In genomic region chr11:116965961-116966360, GRCm38 (mm10) we compare ENCODE assay signal across 18 mouse cellular contexts. TPM values are rescaled to one million over a fixed set of nuclear protein-coding genes. Genes with fewer than 3 reads are reported as not detected.
A peak's percentile ranks its signal among the peaks of the same experiment; 100 is the strongest.
DNase-seq lines count a peak whose midpoint lies in the region; ATAC-seq and TF ChIP-seq lines count a peak whose summit lies in the region.
"Had no signal": no experiment of that assay in that cellular context is flagged by ENCODE, and none has a peak within 500 bp of the region (broad histone marks: within the 10 kb centered on the region; RNA-seq: fewer than 3 reads in every experiment).

No protein-coding gene starts in this region.

- DNase-seq in adrenal gland, adult 2 months, result peak; percentile 74
- no peak for DNase-seq in adrenal gland, postnatal 25 days
- no peak for DNase-seq in hindbrain, embryonic 14.5 days (ENCODE audit: low spot score)
- DNase-seq in ovary, postnatal 36 days (ENCODE audit: low spot score), result peak; percentile 23
- DNase-seq in ovary, postnatal 10 days (ENCODE audit: low spot score), result no peak
- DNase-seq in retina, embryonic 14.5 days (ENCODE audit: low spot score), result peak; percentile 54
- DNase-seq in lung, postnatal 0 days (ENCODE audit: low spot score), result no peak
- DNase-seq: cerebellum, postnatal 10 days; kidney, adult 18-20 months; kidney, postnatal 10 days; lung, postnatal 14 days; right cerebral cortex, postnatal 14 days had no signal

- no peak overlapping the region for H3K4me2 ChIP-seq in hindbrain, embryonic 12.5 days (replicated peaks)
- H3K4me2 ChIP-seq in hindbrain, embryonic 14.5 days (replicated peaks), result no peak overlapping the region
- H3K4me2 ChIP-seq in lung, postnatal 0 days (replicated peaks; ENCODE audit: low read depth, low read length), result no peak overlapping the region
- H3K4me2 ChIP-seq: embryonic facial prominence, embryonic 15.5 days; forebrain, embryonic 13.5 days; liver, embryonic 15.5 days had no signal

- no peak overlapping the region for H3K9ac ChIP-seq in hindbrain, embryonic 12.5 days
- H3K9ac ChIP-seq in hindbrain, embryonic 14.5 days, result no peak overlapping the region
- no peak overlapping the region for H3K9ac ChIP-seq in lung, postnatal 0 days (replicated peaks; ENCODE audit: low read depth)
- H3K9ac ChIP-seq: embryonic facial prominence, embryonic 15.5 days; forebrain, embryonic 13.5 days; liver, embryonic 15.5 days had no signal

- no peak overlapping the region for H3K4me3 ChIP-seq in hindbrain, embryonic 12.5 days
- no peak overlapping the region for H3K4me3 ChIP-seq in hindbrain, embryonic 14.5 days (replicated peaks; ENCODE audit: low read length)
- H3K4me3 ChIP-seq in lung, postnatal 0 days (ENCODE audit: low read depth, low read length), result no peak overlapping the region
- H3K4me3 ChIP-seq: embryonic facial prominence, embryonic 15.5 days; forebrain, embryonic 13.5 days; liver, embryonic 15.5 days had no signal

- WGBS in hindbrain, embryonic 12.5 days, result 60% methylated on average over 2 of the region's 2 CpGs
- 58% methylated on average over 2 of the region's 2 CpGs for WGBS in hindbrain, embryonic 14.5 days
- WGBS in lung, postnatal 0 days, result 63% methylated on average over 2 of the region's 2 CpGs

- 0 out of 2 replicates have a peak overlapping the region, but pooled peaks have one; percentile 53 for H3K27ac ChIP-seq in hindbrain, embryonic 12.5 days
- no peak overlapping the region for H3K27ac ChIP-seq in hindbrain, embryonic 14.5 days
- H3K27ac ChIP-seq in lung, postnatal 0 days (ENCODE audit: low read length), result no peak overlapping the region
- H3K27ac ChIP-seq: liver, embryonic 15.5 days had no signal

- H3K36me3 ChIP-seq in hindbrain, embryonic 12.5 days, result peaks cover 42% of the 10 kb centered on the region
- peaks cover 39% of the 10 kb centered on the region for H3K36me3 ChIP-seq in hindbrain, embryonic 14.5 days (replicated peaks; ENCODE audit: control insufficient read depth, insufficient read depth)
- H3K36me3 ChIP-seq in lung, postnatal 0 days (ENCODE audit: insufficient read depth, low read length), result no peaks in the 10 kb centered on the region
- H3K36me3 ChIP-seq: embryonic facial prominence, embryonic 15.5 days; liver, embryonic 15.5 days had no signal

- no peak for TF ChIP-seq CTCF in lung, postnatal 0 days (IDR thresholded peaks at IDR 0.05)

- ATAC-seq in hindbrain, embryonic 12.5 days (ENCODE audit: low FRiP score), result no peak
- no peak for ATAC-seq in hindbrain, embryonic 14.5 days (ENCODE audit: low FRiP score)
- ATAC-seq in lung, postnatal 0 days, result no peak
- ATAC-seq: forebrain, embryonic 13.5 days had no signal

- peaks cover 25% of the 10 kb centered on the region for H3K4me1 ChIP-seq in hindbrain, embryonic 12.5 days
- H3K4me1 ChIP-seq in hindbrain, embryonic 14.5 days (replicated peaks; ENCODE audit: control insufficient read depth, insufficient read depth, low read length), result peaks cover 6% of the 10 kb centered on the region; the same call in 1 of the 2 replicates
- H3K4me1 ChIP-seq in lung, postnatal 0 days (ENCODE audit: insufficient read depth, low read depth, low read length), result no peaks in the 10 kb centered on the region
- H3K4me1 ChIP-seq: liver, embryonic 15.5 days had no signal

- TF ChIP-seq EP300 in lung, postnatal 0 days (IDR thresholded peaks at IDR 0.05), result no peak

- H3K9me3 ChIP-seq in hindbrain, embryonic 12.5 days (replicated peaks), result no peaks in the 10 kb centered on the region
- no peaks in the 10 kb centered on the region for H3K9me3 ChIP-seq in hindbrain, embryonic 14.5 days (ENCODE audit: control insufficient read depth, low read length)
- H3K9me3 ChIP-seq in lung, postnatal 0 days (ENCODE audit: low read length), result no peaks in the 10 kb centered on the region
- H3K9me3 ChIP-seq: embryonic facial prominence, embryonic 15.5 days; forebrain, embryonic 13.5 days; liver, embryonic 15.5 days had no signal

- H3K27me3 ChIP-seq in hindbrain, embryonic 12.5 days, result no peaks in the 10 kb centered on the region
- no peaks in the 10 kb centered on the region for H3K27me3 ChIP-seq in hindbrain, embryonic 14.5 days (ENCODE audit: control insufficient read depth, insufficient read depth, low read length)
- H3K27me3 ChIP-seq in lung, postnatal 0 days (replicated peaks; ENCODE audit: insufficient read depth, low read length), result no peaks in the 10 kb centered on the region
- H3K27me3 ChIP-seq: embryonic facial prominence, embryonic 15.5 days; forebrain, embryonic 13.5 days; liver, embryonic 15.5 days had no signal

RNA-seq across cellular contexts. Expression of gene Mgat5b, which starts 47.3 kb away (rescaled TPM):
- under 1 TPM; 0.21 to 0.92 TPM for total RNA-seq in adrenal gland, adult 2 months (2021)
- polyA plus RNA-seq in adrenal gland, adult 2 months (2012; rRNA removed), result 1.8 and 1.9 TPM in 2 replicates
- total RNA-seq in adrenal gland, postnatal 25 days (2021), result 0.57 and 0.94 TPM in 2 replicates
- 23.8 TPM in 2 replicates for polyA plus RNA-seq in hindbrain, embryonic 12.5 days (2016; fragmentation: Nextera tagmentation; extraction: Ambion mirVana)
- polyA plus RNA-seq in hindbrain, embryonic 14.5 days (2014; fragmentation: Nextera tagmentation; extraction: Ambion mirVana), result 24.5 and 26.0 TPM in 2 replicates
- not detected in 2 replicates for polyA plus RNA-seq in lung, postnatal 0 days (2015; fragmentation: Nextera tagmentation; extraction: Ambion mirVana)
- total RNA-seq: megakaryocyte-erythroid progenitor cell, adult 5-6 weeks; neutrophil, adult 5-6 weeks had no signal
- polyA plus RNA-seq: liver, embryonic 15.5 days had no signal

Comparison
In these comparisons a context has a peak if more than half of its experiments do, and no peak if none do; other contexts are left out.
1. DNase-seq: peak in adrenal gland, adult 2 months (single experiment), ovary, postnatal 36 days (single experiment) and retina, embryonic 14.5 days (single experiment); none in adrenal gland, postnatal 25 days (single experiment), hindbrain, embryonic 14.5 days (single experiment), ovary, postnatal 10 days (single experiment) and lung, postnatal 0 days (single experiment).